Mouse (Mus musculus): ENCODE measurements around the gene Col18a1.

DNA sequence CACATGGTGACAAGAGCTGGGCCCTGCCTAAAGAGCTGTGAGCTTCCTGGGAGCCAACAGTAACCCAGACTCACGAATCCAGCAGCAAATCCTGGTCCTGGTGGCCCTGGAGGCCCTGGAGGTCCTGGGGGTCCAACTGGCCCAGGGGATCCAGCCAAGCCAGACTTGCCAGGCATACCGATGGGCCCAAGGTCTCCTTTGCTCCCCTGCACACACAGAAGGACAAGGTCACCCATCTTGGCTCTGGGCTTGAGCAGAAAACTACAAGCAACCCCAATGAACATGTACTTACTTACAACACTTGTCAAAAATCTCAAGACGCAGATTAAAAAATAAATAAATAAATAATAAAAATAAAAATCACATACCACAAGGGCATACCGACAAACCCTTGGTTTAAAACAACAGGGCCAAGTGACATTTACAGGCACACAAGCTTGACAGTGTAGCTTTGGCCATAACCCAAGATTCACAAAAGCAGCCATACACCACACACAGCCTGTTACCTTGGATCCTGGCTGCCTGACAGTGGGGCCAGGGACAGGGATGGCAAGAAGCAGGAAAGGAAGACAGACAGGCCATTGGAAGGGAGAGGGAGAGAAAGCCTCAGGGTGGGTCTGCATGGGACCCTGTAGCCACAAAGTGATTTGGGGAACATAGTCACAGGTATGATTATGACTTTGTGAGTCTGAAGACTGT, 91.9 kb downstream of the Col18a1 start:
- TF ChIP-seq CTCF (IDR thresholded peaks at IDR 0.05; ENCODE audit: borderline replicate concordance, insufficient read depth, low read length) (no peak), POLR2A (IDR thresholded peaks at IDR 0.05; ENCODE audit: low read depth, low read length) (no peak)

Data from embryonic fibroblast, embryonic 13.5 days (primary cell).